In genomic region chr7:45813787-45814779, GRCm38 (mm10) we compare ENCODE assay signal across 8 mouse cellular contexts. TPM values are rescaled to one million over a fixed set of nuclear protein-coding genes. Genes with fewer than 3 reads are reported as not detected.
A peak's percentile ranks its signal among the peaks of the same experiment; 100 is the strongest.
DNase-seq lines count a peak whose midpoint lies in the region; ATAC-seq and TF ChIP-seq lines count a peak whose summit lies in the region.

TSS of gene Cyth2 (minus strand) at chr7:45814581.

- TF ChIP-seq RAD21 in CH12.LX (IDR thresholded peaks at IDR 0.05; ENCODE audit: low read depth, low read length), result no peak

- WGBS in forebrain, embryonic 11.5 days, result under 1% methylated on average over 64 of the region's 92 CpGs
- WGBS in heart, embryonic 16.5 days, result under 1% methylated on average over 78 of the region's 92 CpGs
- WGBS in liver, embryonic 15.5 days (ENCODE audit: insufficient replicate concordance), result under 1% methylated on average over 90 of the region's 92 CpGs
- under 1% methylated on average over 89 of the region's 92 CpGs for WGBS in neural tube, embryonic 12.5 days

- ATAC-seq in forebrain, embryonic 11.5 days (replicated peaks; ENCODE audit: low FRiP score), result peak; percentile 99
- peak; percentile 99 for ATAC-seq in heart, embryonic 16.5 days (replicated peaks; ENCODE audit: extremely low read depth, insufficient read depth, low FRiP score)
- ATAC-seq in liver, embryonic 15.5 days (ENCODE audit: insufficient read depth), result peak; percentile 99
- peak; percentile 99 for ATAC-seq in neural tube, embryonic 12.5 days (ENCODE audit: low FRiP score, low read depth)

- H3K79me2 ChIP-seq in CH12.LX (replicated peaks; ENCODE audit: control insufficient read depth, extremely low read depth, insufficient read depth, poor library complexity, severe bottlenecking), result peaks cover 13% of the 10 kb centered on the region

- H3K27ac ChIP-seq in CH12.LX (ENCODE audit: insufficient read depth, low read depth), result peak within 1 kb of the TSS; percentile 88
- peak within 1 kb of the TSS; percentile 100 for H3K27ac ChIP-seq in forebrain, embryonic 11.5 days (ENCODE audit: low read depth, low read length)
- H3K27ac ChIP-seq in heart, embryonic 16.5 days (ENCODE audit: low read length), result peak within 1 kb of the TSS; percentile 100
- H3K27ac ChIP-seq in liver, embryonic 15.5 days (replicated peaks), result peak within 1 kb of the TSS; percentile 97
- peak within 1 kb of the TSS; percentile 100 for H3K27ac ChIP-seq in neural tube, embryonic 12.5 days

- TF ChIP-seq POLR2A in CH12.LX (IDR thresholded peaks at IDR 0.05; ENCODE audit: low read depth, low read length), result peak; percentile 86

- DNase-seq in CH12.LX (ENCODE audit: extremely low read depth), result peak; percentile 99
- DNase-seq in c-Kit-positive CD71-positive TER-119-negative erythroid progenitor cells, embryonic 14.5 days (ENCODE audit: low read depth), result peak; percentile 99
- DNase-seq in forebrain, embryonic 11.5 days (ENCODE audit: low spot score), result peak; percentile 100
- DNase-seq in kidney, postnatal 36 days, result peak; percentile 99 to 100
- peak; percentile 100 for DNase-seq in telencephalon, adult 2 months (ENCODE audit: low read depth, low spot score)

- peak within 1 kb of the TSS; percentile 100 for H3K9ac ChIP-seq in CH12.LX (ENCODE audit: insufficient read depth, low read depth)
- H3K9ac ChIP-seq in forebrain, embryonic 11.5 days (ENCODE audit: low read length), result peak within 1 kb of the TSS; percentile 100
- H3K9ac ChIP-seq in heart, embryonic 16.5 days (ENCODE audit: low read length), result peak within 1 kb of the TSS; percentile 100
- peak within 1 kb of the TSS; percentile 96 for H3K9ac ChIP-seq in liver, embryonic 15.5 days
- H3K9ac ChIP-seq in neural tube, embryonic 12.5 days, result peak within 1 kb of the TSS; percentile 100

- TF ChIP-seq EP300 in CH12.LX (IDR thresholded peaks at IDR 0.05; ENCODE audit: low read length), result no peak

- H3K36me3 ChIP-seq in CH12.LX (replicated peaks in 1 of 2; ENCODE audit: control insufficient read depth in 1 of 2, insufficient read depth in 1 of 2, low read length in 1 of 2), result peaks cover 38 to 59% of the 10 kb centered on the region in 2 experiments
- peaks cover 29% of the 10 kb centered on the region; the same call in 1 of the 2 replicates for H3K36me3 ChIP-seq in forebrain, embryonic 11.5 days (ENCODE audit: control insufficient read depth, insufficient read depth, low read length)
- H3K36me3 ChIP-seq in heart, embryonic 16.5 days (ENCODE audit: control insufficient read depth, insufficient read depth), result peaks cover 32% of the 10 kb centered on the region
- peaks cover 41% of the 10 kb centered on the region for H3K36me3 ChIP-seq in liver, embryonic 15.5 days (replicated peaks)
- H3K36me3 ChIP-seq in neural tube, embryonic 12.5 days, result peaks cover 39% of the 10 kb centered on the region

- peaks cover 3 to 28% of the 10 kb centered on the region in 2 experiments; a peak in 3 of 4 replicates for H3K4me1 ChIP-seq in CH12.LX (ENCODE audit: control insufficient read depth in 1 of 2, insufficient read depth in 2 of 2)
- peaks cover 14% of the 10 kb centered on the region for H3K4me1 ChIP-seq in forebrain, embryonic 11.5 days (replicated peaks; ENCODE audit: control insufficient read depth, insufficient read depth, low read length)
- peaks cover 19% of the 10 kb centered on the region for H3K4me1 ChIP-seq in heart, embryonic 16.5 days (ENCODE audit: control insufficient read depth, insufficient read depth, low read length)
- peaks cover 31% of the 10 kb centered on the region for H3K4me1 ChIP-seq in liver, embryonic 15.5 days (replicated peaks)
- H3K4me1 ChIP-seq in neural tube, embryonic 12.5 days, result peaks cover 26% of the 10 kb centered on the region

- peak within 1 kb of the TSS; percentile 85 for H3K4me2 ChIP-seq in CH12.LX (ENCODE audit: insufficient read depth, low read depth, poor library complexity, severe bottlenecking)
- peak within 1 kb of the TSS; percentile 63 for H3K4me2 ChIP-seq in forebrain, embryonic 11.5 days (ENCODE audit: low read depth, low read length, severe bottlenecking)
- H3K4me2 ChIP-seq in heart, embryonic 16.5 days (ENCODE audit: low read depth, low read length), result peak within 1 kb of the TSS; percentile 85
- peak within 1 kb of the TSS; percentile 92 for H3K4me2 ChIP-seq in liver, embryonic 15.5 days
- peak within 1 kb of the TSS; percentile 92 for H3K4me2 ChIP-seq in neural tube, embryonic 12.5 days (replicated peaks)

- H3K4me3 ChIP-seq in CH12.LX (replicated peaks in 1 of 3; ENCODE audit: low read depth in 2 of 3, low read length in 2 of 3, poor library complexity in 1 of 3), result peak within 1 kb of the TSS; percentile 74 to 99 (median 82)
- H3K4me3 ChIP-seq in forebrain, embryonic 11.5 days (ENCODE audit: low read depth, low read length), result peak within 1 kb of the TSS; percentile 98
- peak within 1 kb of the TSS; percentile 99 for H3K4me3 ChIP-seq in heart, embryonic 16.5 days (ENCODE audit: low read length)
- H3K4me3 ChIP-seq in liver, embryonic 15.5 days (replicated peaks), result peak within 1 kb of the TSS; percentile 96
- H3K4me3 ChIP-seq in neural tube, embryonic 12.5 days, result peak within 1 kb of the TSS; percentile 96

- H3K27me3 ChIP-seq in CH12.LX (replicated peaks), result no peaks in the 10 kb centered on the region
- H3K27me3 ChIP-seq in forebrain, embryonic 11.5 days (ENCODE audit: control insufficient read depth, insufficient read depth, low read length), result no peaks in the 10 kb centered on the region
- peaks cover 8% of the 10 kb centered on the region; the same call in 1 of the 2 replicates for H3K27me3 ChIP-seq in heart, embryonic 16.5 days (ENCODE audit: control insufficient read depth, insufficient read depth, low read length)
- H3K27me3 ChIP-seq in liver, embryonic 15.5 days, result peaks cover 10% of the 10 kb centered on the region; the same call in 1 of the 2 replicates
- peaks cover 4% of the 10 kb centered on the region; the same call in 1 of the 2 replicates for H3K27me3 ChIP-seq in neural tube, embryonic 12.5 days (replicated peaks)

- no peak for TF ChIP-seq CTCF in CH12.LX (conservative IDR thresholded peaks at IDR 0.05 in 1 of 2, IDR thresholded peaks at IDR 0.05 in 1 of 2; ENCODE audit: low read depth in 2 of 2, low read length in 2 of 2)

- dilution Hi-C loops in CH12.LX (cut with MboI; ENCODE audit: extremely low pct_ligation_motif_present, extremely low pct_unique_long_range_greater_than_20kb, low sequenced_read_pairs), result no loop called here

- in situ Hi-C loops in CH12.LX (cut with MboI; ENCODE audit: low pct_ligation_motif_present, low pct_unique_long_range_greater_than_20kb, low sequenced_read_pairs), result no loop called here

- H3K9me3 ChIP-seq in CH12.LX (replicated peaks; ENCODE audit: low read length), result no peaks in the 10 kb centered on the region
- no peaks in the 10 kb centered on the region for H3K9me3 ChIP-seq in forebrain, embryonic 11.5 days (ENCODE audit: control insufficient read depth, low read length)
- no peaks in the 10 kb centered on the region for H3K9me3 ChIP-seq in heart, embryonic 16.5 days (replicated peaks; ENCODE audit: control insufficient read depth, low read length)
- H3K9me3 ChIP-seq in liver, embryonic 15.5 days (replicated peaks), result no peaks in the 10 kb centered on the region
- H3K9me3 ChIP-seq in neural tube, embryonic 12.5 days, result no peaks in the 10 kb centered on the region

TF ChIP-seq in CH12.LX, 34 proteins besides CTCF, POLR2A, EP300 and RAD21:
- 0 out of 2 replicates have a peak, but pooled peaks have one; percentile 18 for TF ChIP-seq MEF2A (IDR thresholded peaks at IDR 0.05; ENCODE audit: borderline replicate concordance, low read depth, low read length)
- peak; percentile 66; the same call in 1 of the 2 replicates for TF ChIP-seq MXI1 (IDR thresholded peaks at IDR 0.05; ENCODE audit: low read depth, low read length)
- TF ChIP-seq ELF1 (IDR thresholded peaks at IDR 0.05; ENCODE audit: low read depth, low read length), result peak; percentile 86
- TF ChIP-seq BHLHE40 (IDR thresholded peaks at IDR 0.05; ENCODE audit: low read depth, low read length), result no peak
- TF ChIP-seq NELFE (IDR thresholded peaks at IDR 0.05; ENCODE audit: low read depth, low read length), result peak; percentile 80
- TF ChIP-seq ZMIZ1 (IDR thresholded peaks at IDR 0.05; ENCODE audit: low read depth, low read length), result peak; percentile 70
- peak; percentile 84 for TF ChIP-seq NRF1 (IDR thresholded peaks at IDR 0.05; ENCODE audit: low read depth, low read length)
- peak; percentile 26; the same call in 1 of the 2 replicates for TF ChIP-seq SIN3A (IDR thresholded peaks at IDR 0.05; ENCODE audit: low read length)
- no peak for TF ChIP-seq MYC (IDR thresholded peaks at IDR 0.05; ENCODE audit: low read depth, low read length)
- TF ChIP-seq TBP (conservative IDR thresholded peaks at IDR 0.05; ENCODE audit: low read depth, low read length), result peak; percentile 45; the same call in 1 of the 2 replicates
- TF ChIP-seq POLR2AphosphoS2 (IDR thresholded peaks at IDR 0.05; ENCODE audit: low read depth, low read length), result peak; percentile 63; the same call in 1 of the 2 replicates
- peak; percentile 62; the same call in 1 of the 2 replicates for TF ChIP-seq TCF12 (IDR thresholded peaks at IDR 0.05; ENCODE audit: low read depth, low read length)
- peak; percentile 62; the same call in 1 of the 2 replicates for TF ChIP-seq HCFC1 (IDR thresholded peaks at IDR 0.05; ENCODE audit: low read depth, low read length)
- TF ChIP-seq IRF4 (IDR thresholded peaks at IDR 0.05; ENCODE audit: low read depth, low read length), result peak; percentile 45
- TF ChIP-seq JUN (IDR thresholded peaks at IDR 0.05; ENCODE audit: insufficient read depth, low read depth, low read length), result no peak
- TF ChIP-seq SMC3 (IDR thresholded peaks at IDR 0.05; ENCODE audit: low read depth, low read length), result no peak
- peak; percentile 95 for TF ChIP-seq CHD2 (IDR thresholded peaks at IDR 0.05; ENCODE audit: low read length)
- no peak for TF ChIP-seq MAFK (IDR thresholded peaks at IDR 0.05; ENCODE audit: insufficient replicate concordance, low read length)

RNA-seq across cellular contexts. Expression of gene Cyth2, which starts in this region (rescaled TPM):
- total RNA-seq in CH12.LX (2012; rRNA removed) (59.1 and 64.2 TPM in 2 replicates), CH12.LX (2014; rRNA removed) (25.6 and 28.7 TPM in 2 replicates)
- 59.4 and 75.4 TPM in 2 replicates for polyA plus RNA-seq in CH12.LX (2012; ENCODE audit: insufficient read length, low read depth)
- 194 and 207 TPM in 2 replicates for polyA plus RNA-seq in forebrain, embryonic 11.5 days (2014; fragmentation: Nextera tagmentation; extraction: Ambion mirVana)
- polyA plus RNA-seq in heart, embryonic 16.5 days (2015; fragmentation: Nextera tagmentation; extraction: Ambion mirVana), result 90.8 and 90.9 TPM in 2 replicates
- polyA plus RNA-seq in liver, embryonic 15.5 days (2015; fragmentation: Nextera tagmentation; extraction: Ambion mirVana), result 30.4 and 30.9 TPM in 2 replicates
- polyA plus RNA-seq in neural tube, embryonic 12.5 days (2016; fragmentation: Nextera tagmentation; extraction: Ambion mirVana), result 305 and 308 TPM in 2 replicates

Comparison
In these comparisons a context has a peak if more than half of its experiments do, and no peak if none do; other contexts are left out.
1. Peak in every context shown above with its lines: DNase-seq, ATAC-seq, H3K4me3 ChIP-seq and H3K27ac ChIP-seq.